Mouse (Mus musculus) brain, embryonic 14.5 days (tissue): Measurements from ENCODE around the gene Astn2.

Experiments used
- CTCF ChIP-seq: fragments of 200-500 bp; IDR thresholded peaks from 2 replicates; pipeline ENCODE4 v1.5.1; 2012; ENCODE audit warnings: inconsistent platforms, mild to moderate bottlenecking, moderate library complexity, borderline replicate concordance; ENCODE audit not compliant: insufficient read depth, insufficient read length; ENCODE audit errors: extremely low read depth
- POLR2A ChIP-seq: fragments of 200-500 bp; IDR thresholded peaks from 2 replicates; pipeline ENCODE4 v1.6.1; 2012; ENCODE audit warnings: mild to moderate bottlenecking, inconsistent platforms, borderline replicate concordance; ENCODE audit not compliant: poor library complexity, insufficient read depth, insufficient read length, severe bottlenecking; ENCODE audit errors: extremely low read depth

DNA sequence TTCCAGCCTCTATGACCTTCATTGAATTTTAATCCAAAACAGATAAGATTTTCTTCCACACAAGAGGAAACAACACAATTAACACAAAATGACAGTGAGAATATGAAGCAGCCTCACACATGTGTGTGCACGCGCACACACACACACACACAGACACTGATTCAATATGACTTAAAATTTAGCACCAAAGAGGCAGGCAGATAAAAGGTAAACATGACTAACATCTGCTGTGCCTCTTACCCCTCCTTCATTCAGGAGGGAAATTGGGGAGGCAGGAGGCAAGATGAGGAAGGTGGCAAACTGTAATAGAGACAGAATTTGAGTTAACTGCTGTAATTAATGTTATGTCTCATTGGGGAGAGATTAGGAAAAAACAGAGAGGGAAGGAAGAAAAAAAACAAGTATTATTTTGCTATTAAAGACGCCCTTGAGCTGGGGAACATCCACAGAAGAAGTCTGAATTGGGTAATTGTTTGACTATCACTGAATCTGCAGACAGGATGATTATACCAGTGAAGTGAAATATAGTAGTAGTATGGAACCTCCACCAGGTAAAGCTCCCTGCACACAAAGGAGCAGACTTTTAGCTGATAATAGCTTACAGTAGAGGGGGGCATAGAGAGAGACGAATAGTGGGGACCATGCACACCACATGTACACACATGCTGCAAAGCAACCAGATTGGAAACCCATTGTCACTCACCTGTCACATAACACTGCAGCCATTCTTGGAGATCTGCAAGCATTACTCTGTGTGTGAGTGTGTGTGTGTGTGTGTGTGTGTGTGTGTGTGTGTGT, 149.5 kb downstream of the Astn2 start:
- TF ChIP-seq CTCF, result no peak
- TF ChIP-seq POLR2A, result no peak
